Mouse (Mus musculus): ENCODE results near the gene Syne3.

- TF ChIP-seq CTCF (IDR thresholded peaks at IDR 0.05; ENCODE audit: low read depth) (no peak), EP300 (IDR thresholded peaks at IDR 0.05; ENCODE audit: low read depth) (no peak)
Observed at GRCm38 (mm10) chr12:105011589-105011988, 2.0 kb upstream of the Syne3 start.

All from heart, postnatal 0 days (tissue).